Mouse (Mus musculus) stomach, postnatal 0 days (tissue): ENCODE data around the gene Ephb3.

Source experiments
- CTCF ChIP-seq: IDR thresholded peaks from 2 replicates; pipeline ENCODE4 v1.5.1; 2016; ENCODE audit warnings: antibody characterized with exemption, low read depth, mild to moderate bottlenecking, moderate library complexity
- EP300 ChIP-seq: optimal IDR thresholded peaks from 2 replicates; pipeline ENCODE3; 2016; ENCODE audit warnings: antibody characterized with exemption

GRCm38 (mm10) chr16:21224648-21225240, 20.2 kb downstream of the Ephb3 start:
- TF ChIP-seq EP300 (no peak), CTCF (no peak)
